ENCODE assay signal across 9 mouse cellular contexts in the genomic region with DNA sequence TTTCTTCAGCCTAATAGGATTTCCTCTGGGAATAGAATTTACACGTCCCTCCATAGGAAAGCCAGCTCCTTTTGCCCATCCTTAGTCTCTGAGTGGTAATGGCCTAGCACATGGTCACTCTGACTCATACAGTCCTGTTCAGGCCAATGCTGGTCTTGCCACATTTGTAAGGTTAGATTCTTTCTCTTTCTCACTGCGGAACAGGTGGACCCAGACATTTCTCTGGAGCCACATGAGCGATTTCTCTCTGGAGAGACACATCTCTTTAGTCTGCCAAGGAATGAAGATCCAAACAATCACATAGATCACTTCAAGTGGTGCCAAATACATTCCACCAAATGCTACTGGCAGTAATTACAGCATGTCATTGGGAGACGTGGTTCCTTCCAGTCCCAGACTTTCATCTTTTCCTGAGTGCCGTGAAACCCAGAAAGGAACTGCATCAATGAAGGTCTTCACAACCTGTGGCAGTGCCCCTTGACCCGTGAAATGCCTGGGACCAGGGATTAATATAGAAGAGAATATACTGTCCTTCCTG. TPM values are rescaled to one million over a fixed set of nuclear protein-coding genes. Genes with fewer than 3 reads are reported as not detected.
A peak's percentile ranks its signal among the peaks of the same experiment; 100 is the strongest.
DNase-seq lines count a peak whose midpoint lies in the region; ATAC-seq lines count a peak whose summit lies in the region.
"Had no signal": no experiment of that assay in that cellular context is flagged by ENCODE, and none has a peak within 500 bp of the region (broad histone marks: within the 10 kb centered on the region; RNA-seq: fewer than 3 reads in every experiment).

No protein-coding gene starts in this region.

- peak; percentile 2; the same call in 1 of the 2 replicates for ATAC-seq in forebrain, embryonic 14.5 days
- ATAC-seq in granulocyte monocyte progenitor cell, adult 5-6 weeks (replicated peaks; ENCODE audit: poor library complexity, severe bottlenecking): no peak

- 39% methylated on average over 6 of the region's 6 CpGs for WGBS in forebrain, embryonic 14.5 days
- WGBS in midbrain, embryonic 10.5 days: 51% methylated on average over 6 of the region's 6 CpGs

- peak overlapping the region; percentile 76; the same call in 1 of the 2 replicates for H3K9ac ChIP-seq in forebrain, embryonic 14.5 days (ENCODE audit: low read length)
- H3K9ac ChIP-seq: liver, embryonic 15.5 days had no signal

- H3K4me3 ChIP-seq in forebrain, embryonic 14.5 days (ENCODE audit: low read depth, low read length): peak overlapping the region; percentile 49
- H3K4me3 ChIP-seq in midbrain, embryonic 10.5 days: peak overlapping the region; percentile 67
- H3K4me3 ChIP-seq: liver, embryonic 15.5 days had no signal

- H3K4me1 ChIP-seq in forebrain, embryonic 14.5 days (ENCODE audit: control insufficient read depth, insufficient read depth, low read length): peaks cover 19% of the 10 kb centered on the region
- peaks cover 22% of the 10 kb centered on the region for H3K4me1 ChIP-seq in midbrain, embryonic 10.5 days
- H3K4me1 ChIP-seq: liver, embryonic 15.5 days had no signal

- H3K36me3 ChIP-seq in forebrain, embryonic 14.5 days (ENCODE audit: control insufficient read depth, insufficient read depth, low read length): no peaks in the 10 kb centered on the region
- H3K36me3 ChIP-seq in midbrain, embryonic 10.5 days: no peaks in the 10 kb centered on the region
- H3K36me3 ChIP-seq: liver, embryonic 15.5 days had no signal

- H3K27ac ChIP-seq in forebrain, embryonic 14.5 days (ENCODE audit: low read depth, low read length): no peak overlapping the region
- H3K27ac ChIP-seq in midbrain, embryonic 10.5 days (replicated peaks): peak overlapping the region; percentile 83
- H3K27ac ChIP-seq: liver, embryonic 15.5 days had no signal

- DNase-seq in embryo, embryonic 10.5 days (ENCODE audit: low spot score): peak; percentile 2
- DNase-seq in embryo, embryonic 10 days (ENCODE audit: low spot score): no peak
- peak; percentile 22 for DNase-seq in Muller cell, postnatal 12 days (ENCODE audit: inconsistent ontology term)
- DNase-seq in forebrain, embryonic 14.5 days (ENCODE audit: low spot score): peak; percentile 55
- DNase-seq in midbrain, embryonic 10.5 days (ENCODE audit: low spot score): peak; percentile 15
- no peak for DNase-seq in liver
- no peak for DNase-seq in lung, adult 18-20 months

- H3K27me3 ChIP-seq in forebrain, embryonic 14.5 days (replicated peaks; ENCODE audit: control insufficient read depth, insufficient read depth, low read length): no peaks in the 10 kb centered on the region
- peaks cover 18% of the 10 kb centered on the region for H3K27me3 ChIP-seq in midbrain, embryonic 10.5 days (ENCODE audit: low read depth, poor library complexity, severe bottlenecking)

- H3K4me2 ChIP-seq in forebrain, embryonic 14.5 days (ENCODE audit: low read length): peak overlapping the region; percentile 92

- no peaks in the 10 kb centered on the region for H3K9me3 ChIP-seq in forebrain, embryonic 14.5 days (replicated peaks; ENCODE audit: control insufficient read depth, low read length)
- no peaks in the 10 kb centered on the region for H3K9me3 ChIP-seq in midbrain, embryonic 10.5 days (replicated peaks)
- H3K9me3 ChIP-seq: liver, embryonic 15.5 days had no signal

RNA-seq across cellular contexts. Expression of a gene that starts 0.8 kb away (rescaled TPM):
- polyA plus RNA-seq in forebrain, embryonic 14.5 days (2014; fragmentation: Nextera tagmentation; extraction: Ambion mirVana): 26.3 and 33.3 TPM in 2 replicates
- polyA plus RNA-seq in midbrain, embryonic 10.5 days (2016; fragmentation: Nextera tagmentation; extraction: Ambion mirVana): 7.9 and 13.1 TPM in 2 replicates
- total RNA-seq in granulocyte monocyte progenitor cell, adult 5-6 weeks (2014; fragmentation: Nextera tagmentation): not detected in 2 replicates
- total RNA-seq in granulocyte monocyte progenitor cell, adult 5-6 weeks (2017): not detected in 2 replicates

Comparison
In these comparisons a context has a peak if more than half of its experiments do, and no peak if none do; other contexts are left out.
1. DNase-seq: peak in embryo, embryonic 10.5 days (single experiment), Muller cell, postnatal 12 days (single experiment), forebrain, embryonic 14.5 days (single experiment) and midbrain, embryonic 10.5 days (single experiment); none in embryo, embryonic 10 days (single experiment), liver (single experiment) and lung, adult 18-20 months (0 of 2).